Mouse (Mus musculus) neural tube, embryonic 14.5 days (tissue): ENCODE measurements around the gene Gm39653. TPM values are rescaled to one million over a fixed set of nuclear protein-coding genes. Genes with fewer than 3 reads are reported as not detected.

Experiments
- ATAC-seq: fragments of 200-750 bp; cut with Nextera tagmentation; 2 replicates; pipeline ENCODE4 v1.8.0; 2017; ENCODE audit warnings: low read depth, mild to moderate bottlenecking, moderate TSS enrichment, moderate library complexity
- H3K27ac ChIP-seq: fragments of 300-500 bp; sonication (generic); 2 replicates; pipeline ENCODE4 v1.5.1; 2014; ENCODE audit warnings: low read depth, mild to moderate bottlenecking, control low read depth, low read length, moderate library complexity, mixed read lengths
- H3K27me3 ChIP-seq: fragments of 300-500 bp; sonication (generic); 2 replicates; pipeline ENCODE4 v1.6.1; 2014; ENCODE audit warnings: low read length; ENCODE audit not compliant: control insufficient read depth, insufficient read depth
- H3K36me3 ChIP-seq: fragments of 300-500 bp; sonication (generic); 2 replicates; pipeline ENCODE4 v1.6.1; 2014; ENCODE audit warnings: low read length, mixed read lengths; ENCODE audit not compliant: control insufficient read depth, insufficient read depth
- H3K4me1 ChIP-seq: fragments of 300-500 bp; sonication (generic); 2 replicates; pipeline ENCODE4 v1.6.1; 2014; ENCODE audit warnings: low read length; ENCODE audit not compliant: control insufficient read depth, insufficient read depth
- H3K4me2 ChIP-seq: fragments of 300-500 bp; sonication (generic); 2 replicates; pipeline ENCODE4 v1.6.1; 2014; ENCODE audit warnings: mild to moderate bottlenecking, low read depth, low read length, control low read depth
- H3K4me3 ChIP-seq: fragments of 300-500 bp; sonication (generic); 2 replicates; pipeline ENCODE4 v1.5.1; 2014; ENCODE audit warnings: low read depth, low read length, control low read depth, mixed read lengths
- H3K9ac ChIP-seq: fragments of 300-500 bp; sonication (generic); replicated peaks from 2 replicates; pipeline ENCODE4 v1.6.1; 2014; ENCODE audit warnings: low read depth, mild to moderate bottlenecking, control low read depth, low read length, mixed read lengths
- H3K9me3 ChIP-seq: fragments of 300-500 bp; sonication (generic); 2 replicates; pipeline ENCODE4 v1.6.1; 2016; ENCODE audit warnings: low read length; ENCODE audit not compliant: control insufficient read depth
- WGBS: fragments of 180-500 bp; shearing (Covaris S2); extraction: QIAGEN DNeasy Blood & Tissue Kit; methylation state at CpG from one replicate; pipeline ENCODE4 v1.1.7; 2014; 5-methylcytosine and 5-hydroxymethylcytosine counted together
- polyA plus RNA-seq: library from polyadenylated mRNA; unstranded; fragments of >200 nt; fragmentation: Nextera tagmentation; extraction: Ambion mirVana; gene quantifications from 2 replicates; pipeline ENCODE4 v1.2.1, GENCODE M21; 2014

Gene Gm39653
- polyA plus RNA-seq, 1 experiment from 2014 or later, result not detected

- WGBS, result 34% methylated on average over 9 of the region's 9 CpGs
- H3K27me3 ChIP-seq, result no peaks in the 10 kb centered on the region
- no peak overlapping the region for H3K9ac ChIP-seq
- peak overlapping the region; percentile 32; the same call in 1 of the 2 replicates for H3K4me2 ChIP-seq
- H3K4me1 ChIP-seq, result peaks cover 14% of the 10 kb centered on the region; the same call in 1 of the 2 replicates
- no peak overlapping the region for H3K27ac ChIP-seq
- no peaks in the 10 kb centered on the region for H3K36me3 ChIP-seq
- no peak overlapping the region for H3K4me3 ChIP-seq
- peak; percentile 35; the same call in 1 of the 2 replicates for ATAC-seq
- no peaks in the 10 kb centered on the region for H3K9me3 ChIP-seq
These were observed 51.6 kb downstream of the Gm39653 start for GRCm38 (mm10) chr1:63667201-63667948.

GRCm38 (mm10) chr1:63667949-63668851, 52.4 kb downstream of the Gm39653 start:
- 21% methylated on average over 13 of the region's 13 CpGs for WGBS
- no peaks in the 10 kb centered on the region for H3K36me3 ChIP-seq
- H3K27ac ChIP-seq, result peak overlapping the region; percentile 30; the same call in 1 of the 2 replicates
- H3K4me3 ChIP-seq, result no peak overlapping the region
- peak overlapping the region; percentile 32 for H3K4me2 ChIP-seq
- H3K4me1 ChIP-seq, result peaks cover 14% of the 10 kb centered on the region; the same call in 1 of the 2 replicates
- H3K9ac ChIP-seq, result 0 out of 2 replicates have a peak overlapping the region, but pooled peaks have one; percentile 8
- H3K9me3 ChIP-seq, result no peaks in the 10 kb centered on the region
- ATAC-seq, result 0 out of 2 replicates have a peak, but pooled peaks have one; percentile 44
- no peaks in the 10 kb centered on the region for H3K27me3 ChIP-seq

GRCm38 (mm10) chr1:63668852-63669160, 53.0 kb downstream of the Gm39653 start:
- no peak overlapping the region for H3K9ac ChIP-seq
- 0% methylated on average over 3 of the region's 3 CpGs for WGBS
- H3K27ac ChIP-seq, result no peak overlapping the region
- no peaks in the 10 kb centered on the region for H3K9me3 ChIP-seq
- H3K4me1 ChIP-seq, result peaks cover 14% of the 10 kb centered on the region; the same call in 1 of the 2 replicates
- H3K27me3 ChIP-seq, result no peaks in the 10 kb centered on the region
- no peaks in the 10 kb centered on the region for H3K36me3 ChIP-seq
- ATAC-seq, result peak; percentile 79
- peak overlapping the region; percentile 32 for H3K4me2 ChIP-seq
- H3K4me3 ChIP-seq, result no peak overlapping the region

Other genes with a start within 250 kb of the Gm39653 start
- gene Adam23, start 170.1 kb upstream of the Gm39653 start, polyA plus RNA-seq, result 26.0 and 27.6 TPM in 2 replicates
- gene Dytn, start 71.0 kb downstream of the Gm39653 start, polyA plus RNA-seq, result 0.63 TPM in 1 of 2 replicates, not detected in the other
- gene Mdh1b, start 114.3 kb downstream of the Gm39653 start, polyA plus RNA-seq, result 0.35 and 0.45 TPM in 2 replicates
- 36.7 and 39.0 TPM in 2 replicates for gene Fastkd2, start 114.6 kb downstream of the Gm39653 start, polyA plus RNA-seq
- 0.27 and 0.84 TPM in 2 replicates for gene 4933402D24Rik, start 153.3 kb downstream of the Gm39653 start, polyA plus RNA-seq